Mouse (Mus musculus): ENCODE measurements around the gene Spag4. TPM values are rescaled to one million over a fixed set of nuclear protein-coding genes. Genes with fewer than 3 reads are reported as not detected.

Gene Spag4
- polyA plus RNA-seq, 1 experiment from 2014 or later: 0.62 TPM

DNA sequence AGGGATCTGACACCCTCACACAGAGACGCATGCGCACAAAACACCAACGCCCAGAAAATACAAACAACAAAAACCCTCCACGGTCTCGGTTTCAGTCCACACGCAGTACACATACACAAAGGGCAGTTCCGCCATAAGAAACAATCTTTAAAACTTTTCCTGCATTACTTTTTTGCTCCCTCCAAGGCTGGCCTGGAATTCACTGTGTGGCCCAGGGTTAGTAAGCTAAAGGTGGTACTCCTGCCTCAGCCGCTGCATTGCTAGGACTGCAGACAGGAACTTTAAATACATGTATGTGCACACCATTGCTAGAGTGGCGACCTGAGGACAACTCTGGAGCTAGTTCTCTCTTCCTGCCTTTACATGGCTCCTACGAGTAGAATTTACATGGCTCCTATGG is 6.3 kb downstream of the Spag4 start:
- Histone ChIP-seq H3K36me3 (replicated peaks) (peaks cover 54% of the 10 kb centered on the region), H3K27me3 (no peaks in the 10 kb centered on the region), H3K27ac (replicated peaks) (no peak overlapping the region), H3K4me1 (replicated peaks) (peaks cover 8% of the 10 kb centered on the region), H3K9ac (no peak overlapping the region), H3K4me3 (replicated peaks) (no peak overlapping the region), H3K4me2 (no peak overlapping the region), H3K9me3 (replicated peaks) (no peaks in the 10 kb centered on the region)
- 86% methylated on average over 10 of the region's 10 CpGs for WGBS (ENCODE audit: insufficient replicate concordance)
- ATAC-seq (ENCODE audit: insufficient read depth): no peak

GRCm38 (mm10) chr2:156073725-156074124 is 8.8 kb downstream of the Spag4 start:
- 92% methylated on average over 15 of the region's 15 CpGs for WGBS (ENCODE audit: insufficient replicate concordance)
- H3K9ac ChIP-seq: no peak overlapping the region
- no peak overlapping the region for H3K4me3 ChIP-seq (replicated peaks)
- no peak for ATAC-seq (ENCODE audit: insufficient read depth)
- no peaks in the 10 kb centered on the region for H3K9me3 ChIP-seq (replicated peaks)
- H3K27ac ChIP-seq (replicated peaks): no peak overlapping the region
- H3K4me1 ChIP-seq (replicated peaks): no peaks in the 10 kb centered on the region
- H3K27me3 ChIP-seq: no peaks in the 10 kb centered on the region
- no peak overlapping the region for H3K4me2 ChIP-seq
- H3K36me3 ChIP-seq (replicated peaks): peaks cover 79% of the 10 kb centered on the region

DNA sequence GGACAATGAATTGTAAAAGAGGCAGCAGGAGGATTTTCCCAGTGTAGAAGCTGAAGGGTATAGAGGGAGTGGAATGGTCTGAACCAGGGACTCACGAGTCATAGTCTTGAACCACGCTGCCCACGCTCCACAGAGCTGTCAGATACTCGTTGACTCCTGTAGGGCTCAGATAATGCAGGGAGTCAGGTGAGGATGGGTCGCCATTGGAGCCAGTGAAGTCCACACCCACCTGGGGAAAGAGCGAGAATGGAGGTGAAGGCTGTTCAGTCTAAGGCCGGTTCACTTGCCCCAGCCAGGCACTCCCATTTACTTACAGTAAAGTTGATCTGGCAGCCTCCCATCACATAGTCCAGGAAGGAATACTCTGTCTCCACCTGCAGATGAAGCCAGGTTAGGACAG is 12.5 kb downstream of the Spag4 start:
- Histone ChIP-seq H3K9ac (no peak overlapping the region), H3K27ac (replicated peaks) (no peak overlapping the region), H3K36me3 (replicated peaks) (peaks cover 65% of the 10 kb centered on the region)

GRCm38 (mm10) chr2:156078421-156079182 is 13.6 kb downstream of the Spag4 start:
- H3K4me1 ChIP-seq (replicated peaks): peaks cover 3% of the 10 kb centered on the region; the same call in 1 of the 2 replicates
- no peak overlapping the region for H3K27ac ChIP-seq (replicated peaks)
- no peak overlapping the region for H3K9ac ChIP-seq
- H3K4me2 ChIP-seq: no peak overlapping the region
- H3K36me3 ChIP-seq (replicated peaks): peaks cover 54% of the 10 kb centered on the region
- 84% methylated on average over 16 of the region's 16 CpGs for WGBS (ENCODE audit: insufficient replicate concordance)
- no peaks in the 10 kb centered on the region for H3K27me3 ChIP-seq
- H3K9me3 ChIP-seq (replicated peaks): no peaks in the 10 kb centered on the region
- ATAC-seq (ENCODE audit: insufficient read depth): no peak
- H3K4me3 ChIP-seq (replicated peaks): no peak overlapping the region

More for the DNA sequence above, 12.5 kb downstream of the Spag4 start:
- Histone ChIP-seq H3K4me1 (replicated peaks) (no peaks in the 10 kb centered on the region), H3K4me2 (no peak overlapping the region), H3K9me3 (replicated peaks) (no peaks in the 10 kb centered on the region), H3K4me3 (replicated peaks) (no peak overlapping the region), H3K27me3 (no peaks in the 10 kb centered on the region)
- 68% methylated on average over 7 of the region's 7 CpGs for WGBS (ENCODE audit: insufficient replicate concordance)
- ATAC-seq (ENCODE audit: insufficient read depth): no peak

- Histone ChIP-seq H3K4me1 (replicated peaks) (peaks cover 3% of the 10 kb centered on the region; the same call in 1 of the 2 replicates), H3K9ac (no peak overlapping the region), H3K27me3 (no peaks in the 10 kb centered on the region), H3K4me2 (no peak overlapping the region), H3K27ac (replicated peaks) (no peak overlapping the region), H3K4me3 (replicated peaks) (no peak overlapping the region), H3K36me3 (replicated peaks) (peaks cover 48% of the 10 kb centered on the region), H3K9me3 (replicated peaks) (no peaks in the 10 kb centered on the region)
- WGBS (ENCODE audit: insufficient replicate concordance): 81% methylated on average over 8 of the region's 8 CpGs
- ATAC-seq (ENCODE audit: insufficient read depth): no peak
These were observed 14.2 kb downstream of the Spag4 start for GRCm38 (mm10) chr2:156079183-156079560.

GRCm38 (mm10) chr2:156079674-156080073 is 14.7 kb downstream of the Spag4 start:
- Histone ChIP-seq H3K4me1 (replicated peaks) (peaks cover 3% of the 10 kb centered on the region; the same call in 1 of the 2 replicates), H3K9ac (no peak overlapping the region), H3K27ac (replicated peaks) (no peak overlapping the region), H3K9me3 (replicated peaks) (no peaks in the 10 kb centered on the region), H3K27me3 (no peaks in the 10 kb centered on the region), H3K36me3 (replicated peaks) (peaks cover 43% of the 10 kb centered on the region), H3K4me2 (no peak overlapping the region), H3K4me3 (replicated peaks) (no peak overlapping the region)
- ATAC-seq (ENCODE audit: insufficient read depth): no peak
- WGBS (ENCODE audit: insufficient replicate concordance): 64% methylated on average over 4 of the region's 4 CpGs

DNA sequence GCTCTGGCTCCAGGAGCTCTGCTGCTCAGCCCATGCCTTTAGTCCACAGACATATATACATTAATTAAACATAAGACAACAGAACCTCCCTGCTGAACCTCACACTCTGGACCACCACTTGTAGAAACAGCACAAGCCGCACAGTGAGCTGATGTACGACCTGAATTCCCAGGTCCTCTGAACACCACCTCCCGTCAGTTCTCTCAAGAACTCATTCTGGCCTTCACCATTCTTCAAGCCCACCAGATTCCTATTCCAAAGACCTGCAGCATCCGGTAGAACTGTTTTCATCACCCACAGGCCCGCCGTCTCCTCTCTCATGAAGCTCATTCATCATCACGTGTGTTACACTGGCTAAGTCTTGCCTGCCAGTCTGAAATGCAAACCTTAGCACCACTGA is 15.4 kb downstream of the Spag4 start:
- WGBS (ENCODE audit: insufficient replicate concordance): 84% methylated on average over 7 of the region's 7 CpGs
- no peak for ATAC-seq (ENCODE audit: insufficient read depth)

GRCm38 (mm10) chr2:156084541-156084940 is 19.6 kb downstream of the Spag4 start:
- Histone ChIP-seq H3K36me3 (replicated peaks) (no peaks in the 10 kb centered on the region), H3K4me3 (replicated peaks) (no peak overlapping the region), H3K9ac (no peak overlapping the region), H3K4me1 (replicated peaks) (peaks cover 3% of the 10 kb centered on the region), H3K4me2 (no peak overlapping the region), H3K9me3 (replicated peaks) (no peaks in the 10 kb centered on the region), H3K27me3 (no peaks in the 10 kb centered on the region), H3K27ac (replicated peaks) (no peak overlapping the region)
- no peak for ATAC-seq (ENCODE audit: insufficient read depth)
- WGBS (ENCODE audit: insufficient replicate concordance): 70% methylated on average over 3 of the region's 3 CpGs

More for the DNA sequence above, 15.4 kb downstream of the Spag4 start:
- Histone ChIP-seq H3K9ac (no peak overlapping the region), H3K4me3 (replicated peaks) (no peak overlapping the region), H3K4me2 (no peak overlapping the region), H3K9me3 (replicated peaks) (no peaks in the 10 kb centered on the region), H3K27ac (replicated peaks) (no peak overlapping the region), H3K36me3 (replicated peaks) (peaks cover 36% of the 10 kb centered on the region), H3K4me1 (replicated peaks) (peaks cover 3% of the 10 kb centered on the region; the same call in 1 of the 2 replicates), H3K27me3 (no peaks in the 10 kb centered on the region)

GRCm38 (mm10) chr2:156087391-156088110 is 22.6 kb downstream of the Spag4 start:
- Histone ChIP-seq H3K27ac (replicated peaks) (no peak overlapping the region), H3K36me3 (replicated peaks) (peaks cover 11% of the 10 kb centered on the region; the same call in 1 of the 2 replicates), H3K4me3 (replicated peaks) (no peak overlapping the region), H3K9ac (no peak overlapping the region), H3K4me1 (replicated peaks) (peaks cover 3% of the 10 kb centered on the region), H3K9me3 (replicated peaks) (no peaks in the 10 kb centered on the region), H3K27me3 (no peaks in the 10 kb centered on the region), H3K4me2 (no peak overlapping the region)
- 61% methylated on average over 7 of the region's 7 CpGs for WGBS (ENCODE audit: insufficient replicate concordance)
- no peak for ATAC-seq (ENCODE audit: insufficient read depth)

DNA sequence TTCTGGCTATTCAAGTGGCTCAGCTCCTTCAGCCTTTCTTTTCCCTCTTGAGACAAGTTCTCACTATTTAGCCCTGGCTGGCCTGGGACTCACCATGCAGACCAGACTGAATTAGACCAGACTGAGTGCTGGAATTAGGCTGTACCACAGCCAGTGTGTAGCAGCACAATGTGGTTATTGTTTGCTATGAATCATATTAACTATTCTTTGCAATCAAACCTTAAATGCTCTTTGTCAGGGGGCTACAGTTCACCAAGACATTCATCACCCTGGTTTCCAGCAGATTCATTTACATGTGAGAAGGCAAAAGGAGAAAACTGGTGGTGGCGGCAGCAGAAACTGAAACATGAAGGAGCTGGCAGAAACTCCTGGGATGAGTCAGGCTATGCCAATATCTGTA is 24.8 kb downstream of the Spag4 start:
- Histone ChIP-seq H3K4me1 (replicated peaks) (no peaks in the 10 kb centered on the region; the same call in 1 of the 2 replicates), H3K4me3 (replicated peaks) (no peak overlapping the region), H3K4me2 (no peak overlapping the region), H3K9me3 (replicated peaks) (no peaks in the 10 kb centered on the region), H3K9ac (no peak overlapping the region), H3K36me3 (replicated peaks) (peaks cover 18% of the 10 kb centered on the region), H3K27me3 (no peaks in the 10 kb centered on the region), H3K27ac (replicated peaks) (no peak overlapping the region)
- WGBS (ENCODE audit: insufficient replicate concordance): 93% methylated on average over 1 of the region's 1 CpGs
- no peak for ATAC-seq (ENCODE audit: insufficient read depth)

DNA sequence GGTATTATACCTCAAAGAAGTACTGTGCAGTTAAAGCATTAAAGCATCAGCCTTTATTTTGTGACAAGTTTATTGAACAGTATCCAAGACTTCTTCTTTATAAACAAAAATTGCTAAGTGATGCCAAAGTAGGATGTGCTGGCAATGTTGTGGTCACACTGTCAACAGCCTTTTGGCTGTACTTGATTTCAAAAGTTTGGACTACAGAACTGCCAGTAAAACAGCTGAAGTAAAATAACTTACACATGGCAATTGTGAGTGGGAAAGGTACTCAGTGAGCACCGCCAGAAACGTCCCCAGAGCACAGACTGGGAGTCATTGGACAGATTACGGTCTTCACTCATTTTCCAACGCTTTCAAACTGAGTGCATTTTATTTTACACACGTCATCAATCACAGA is 27.0 kb downstream of the Spag4 start:
- Histone ChIP-seq H3K9ac (no peak overlapping the region), H3K36me3 (replicated peaks) (peaks cover 39% of the 10 kb centered on the region)
- WGBS (ENCODE audit: insufficient replicate concordance): 76% methylated on average over 5 of the region's 5 CpGs

More for the DNA sequence above, 27.0 kb downstream of the Spag4 start:
- no peaks in the 10 kb centered on the region; the same call in 1 of the 2 replicates for H3K4me1 ChIP-seq (replicated peaks)
- no peak overlapping the region for H3K4me3 ChIP-seq (replicated peaks)
- H3K9me3 ChIP-seq (replicated peaks): no peaks in the 10 kb centered on the region
- no peak overlapping the region for H3K4me2 ChIP-seq
- H3K27me3 ChIP-seq: no peaks in the 10 kb centered on the region
- ATAC-seq (ENCODE audit: insufficient read depth): no peak
- no peak overlapping the region for H3K27ac ChIP-seq (replicated peaks)

All from liver, embryonic 15.5 days (tissue).